Mouse (Mus musculus) cerebellum, adult 2 months (tissue): ENCODE data around the gene Rnf39. TPM values are rescaled to one million over a fixed set of nuclear protein-coding genes. Genes with fewer than 3 reads are reported as not detected.
A peak's percentile ranks its signal among the peaks of the same experiment; 100 is the strongest.

Source experiments
- DNase-seq, 2 experiments: peaks; one replicate each; pipeline ENCODE4 v3.0.0; 2021
- H3K27ac ChIP-seq: fragments of 200-500 bp; 2 replicates; pipeline ENCODE4 v1.5.1; 2012; ENCODE audit warnings: low read length, control low read depth, inconsistent platforms; ENCODE audit not compliant: insufficient read depth
- H3K27me3 ChIP-seq: fragments of 200-500 bp; 2 replicates; pipeline ENCODE4 v1.6.1; 2012; ENCODE audit warnings: inconsistent platforms, mild to moderate bottlenecking, low read length, moderate library complexity; ENCODE audit not compliant: control insufficient read depth, insufficient read depth
- H3K4me1 ChIP-seq: fragments of 200-500 bp; 2 replicates; pipeline ENCODE4 v1.6.1; 2011; ENCODE audit warnings: low read length; ENCODE audit not compliant: control insufficient read depth, insufficient read depth
- H3K4me3 ChIP-seq: fragments of 200-500 bp; replicated peaks from 2 replicates; pipeline ENCODE3; 2011; ENCODE audit warnings: mild to moderate bottlenecking, low read depth, low read length, control low read depth; ENCODE audit not compliant: insufficient read depth
- CTCF ChIP-seq: fragments of 200-500 bp; IDR thresholded peaks from 2 replicates; pipeline ENCODE4 v1.5.1; 2011; ENCODE audit warnings: low read depth, mild to moderate bottlenecking, control low read depth, low read length, moderate library complexity, borderline replicate concordance; ENCODE audit not compliant: insufficient read depth
- POLR2A ChIP-seq: fragments of 200-500 bp; IDR thresholded peaks from 2 replicates; pipeline ENCODE4 v1.6.1; 2011; ENCODE audit warnings: low read length, control low read depth, borderline replicate concordance; ENCODE audit not compliant: insufficient read depth
- WGBS: fragments of 180-500 bp; shearing (Covaris S2); methylation state at CpG from one replicate; pipeline ENCODE4 v1.1.7; 2018; 5-methylcytosine and 5-hydroxymethylcytosine counted together
- polyA plus RNA-seq: library from polyadenylated mRNA; depleted of rRNA; stranded (reverse); fragments of >200 nt; gene quantifications from 2 replicates; pipeline ENCODE4 v1.2.3, GENCODE M21; 2012

Gene Rnf39
- polyA plus RNA-seq, 1 experiment, result 6.5 TPM

GRCm38 (mm10) chr17:36903651-36904050, 39.1 kb upstream of the Rnf39 start:
- TF ChIP-seq POLR2A (no peak), CTCF (no peak)
- WGBS, result 66% methylated on average over 3 of the region's 3 CpGs

GRCm38 (mm10) chr17:36908235-36908634, 34.5 kb upstream of the Rnf39 start:
- WGBS, result 33% methylated on average over 1 of the region's 1 CpGs
- no peak overlapping the region for H3K4me3 ChIP-seq
- TF ChIP-seq POLR2A, result no peak
- no peak for TF ChIP-seq CTCF
- no peak for DNase-seq
- H3K27me3 ChIP-seq, result no peaks in the 10 kb centered on the region; the same call in 1 of the 2 replicates
- H3K27ac ChIP-seq, result no peak overlapping the region
- no peaks in the 10 kb centered on the region for H3K4me1 ChIP-seq

More at GRCm38 (mm10) chr17:36903651-36904050, 39.1 kb upstream of the Rnf39 start:
- no peak overlapping the region for H3K27ac ChIP-seq
- DNase-seq, result no peak
- no peak overlapping the region for H3K4me3 ChIP-seq
- no peaks in the 10 kb centered on the region; the same call in 1 of the 2 replicates for H3K27me3 ChIP-seq
- H3K4me1 ChIP-seq, result no peaks in the 10 kb centered on the region

GRCm38 (mm10) chr17:36909802-36910201, 32.9 kb upstream of the Rnf39 start:
- H3K27ac ChIP-seq, result no peak overlapping the region
- H3K4me3 ChIP-seq, result no peak overlapping the region
- WGBS, result 60% methylated on average over 4 of the region's 4 CpGs
- no peak for DNase-seq
- H3K27me3 ChIP-seq, result no peaks in the 10 kb centered on the region; the same call in 1 of the 2 replicates
- no peak for TF ChIP-seq POLR2A
- TF ChIP-seq CTCF, result no peak
- H3K4me1 ChIP-seq, result no peaks in the 10 kb centered on the region

GRCm38 (mm10) chr17:36912031-36912430, 30.7 kb upstream of the Rnf39 start:
- Histone ChIP-seq H3K4me1 (no peaks in the 10 kb centered on the region), H3K27ac (no peak overlapping the region), H3K27me3 (no peaks in the 10 kb centered on the region), H3K4me3 (no peak overlapping the region)
- 73% methylated on average over 2 of the region's 2 CpGs for WGBS
- DNase-seq, result no peak
- TF ChIP-seq POLR2A (no peak), CTCF (no peak)

GRCm38 (mm10) chr17:36914108-36914507, 28.6 kb upstream of the Rnf39 start:
- no peak overlapping the region for H3K4me3 ChIP-seq
- H3K27me3 ChIP-seq, result no peaks in the 10 kb centered on the region
- H3K4me1 ChIP-seq, result no peaks in the 10 kb centered on the region
- peak; percentile 64 to 69 for DNase-seq
- no peak overlapping the region for H3K27ac ChIP-seq
- TF ChIP-seq CTCF, result peak; percentile 66; the same call in 1 of the 2 replicates
- no peak for TF ChIP-seq POLR2A
- 10% methylated on average over 2 of the region's 2 CpGs for WGBS

GRCm38 (mm10) chr17:36915076-36915475, 27.6 kb upstream of the Rnf39 start:
- DNase-seq, result peak; percentile 32 to 60
- TF ChIP-seq CTCF (peak; percentile 82), POLR2A (no peak)
- WGBS, result 14% methylated on average over 9 of the region's 9 CpGs
- Histone ChIP-seq H3K4me3 (no peak overlapping the region), H3K4me1 (no peaks in the 10 kb centered on the region), H3K27ac (no peak overlapping the region), H3K27me3 (no peaks in the 10 kb centered on the region)

- H3K27ac ChIP-seq, result no peak overlapping the region
- H3K27me3 ChIP-seq, result no peaks in the 10 kb centered on the region
- WGBS, result 56% methylated on average over 15 of the region's 15 CpGs
- no peak for TF ChIP-seq POLR2A
- no peak for TF ChIP-seq CTCF
- H3K4me3 ChIP-seq, result no peak overlapping the region
- H3K4me1 ChIP-seq, result no peaks in the 10 kb centered on the region
- DNase-seq, result no peak
These were observed 22.5 kb upstream of the Rnf39 start for GRCm38 (mm10) chr17:36920239-36920638.

GRCm38 (mm10) chr17:36922715-36923114, 20.0 kb upstream of the Rnf39 start:
- TF ChIP-seq CTCF (no peak), POLR2A (no peak)
- no peak overlapping the region for H3K27ac ChIP-seq
- H3K27me3 ChIP-seq, result no peaks in the 10 kb centered on the region
- no peaks in the 10 kb centered on the region for H3K4me1 ChIP-seq
- no peak for DNase-seq
- 85% methylated on average over 4 of the region's 4 CpGs for WGBS
- H3K4me3 ChIP-seq, result no peak overlapping the region

GRCm38 (mm10) chr17:36923491-36923890, 19.2 kb upstream of the Rnf39 start:
- Histone ChIP-seq H3K27me3 (no peaks in the 10 kb centered on the region), H3K27ac (no peak overlapping the region), H3K4me1 (no peaks in the 10 kb centered on the region), H3K4me3 (no peak overlapping the region)
- no peak for DNase-seq
- 49% methylated on average over 4 of the region's 4 CpGs for WGBS
- TF ChIP-seq POLR2A (no peak), CTCF (no peak)
